Mouse (Mus musculus) erythroid progenitor cell, adult 5-6 weeks (primary cell): ENCODE data around the gene Lrp2bp. TPM values are rescaled to one million over a fixed set of nuclear protein-coding genes. Genes with fewer than 3 reads are reported as not detected.

Experiments used
- ATAC-seq: replicated peaks from 2 replicates; pipeline ENCODE4 v1.8.0; 2016; ENCODE audit warnings: moderate number of reproducible peaks, mild to moderate bottlenecking, moderate TSS enrichment, inconsistent platforms; ENCODE audit not compliant: poor library complexity, low FRiP score, severe bottlenecking
- total RNA-seq, 2 experiments: library from RNA; stranded (forward) in 1 of 2; stranded (reverse) in 1 of 2; fragments of 150-400 nt in 1 of 2; fragments of 186-747, 209-891 nt in 1 of 2; gene quantifications; 2 replicates each; pipeline versions ENCODE4 v1.2.3 to v1.2.4; 2015 to 2017; ENCODE audit warnings: low replicate concordance in 2 of 2

Gene Lrp2bp
- total RNA-seq, 2 experiments from 2014 or later, result not detected

GRCm38 (mm10) chr8:46022203-46022602 lies 23.1 kb downstream of the Lrp2bp start:
- ATAC-seq, result no peak

- no peak for ATAC-seq
Measured at GRCm38 (mm10) chr8:46022758-46023157, 23.7 kb downstream of the Lrp2bp start.

GRCm38 (mm10) chr8:46024392-46024791 lies 25.3 kb downstream of the Lrp2bp start:
- no peak for ATAC-seq

- no peak for ATAC-seq
Measured at GRCm38 (mm10) chr8:46036217-46036616, 37.1 kb downstream of the Lrp2bp start.

- ATAC-seq, result no peak
Measured at GRCm38 (mm10) chr8:46039666-46040065, 40.6 kb downstream of the Lrp2bp start.

GRCm38 (mm10) chr8:46040260-46040659 lies 41.2 kb downstream of the Lrp2bp start:
- no peak for ATAC-seq

- ATAC-seq, result no peak
Measured at GRCm38 (mm10) chr8:46072798-46073197, 73.7 kb downstream of the Lrp2bp start.

- ATAC-seq, result no peak
Measured at GRCm38 (mm10) chr8:46073540-46074140, 74.5 kb downstream of the Lrp2bp start.

- no peak for ATAC-seq
Measured at GRCm38 (mm10) chr8:46075223-46075622, 76.1 kb downstream of the Lrp2bp start.

GRCm38 (mm10) chr8:46078866-46079265 lies 79.8 kb downstream of the Lrp2bp start:
- ATAC-seq, result no peak

Other genes starting within 250 kb of the Lrp2bp start
- not detected in 2 replicates for gene Pdlim3, start 113.8 kb upstream of the Lrp2bp start, total RNA-seq (2015; ENCODE audit: low replicate concordance)
- gene Pdlim3, start 113.8 kb upstream of the Lrp2bp start, total RNA-seq (2017; ENCODE audit: low replicate concordance), result not detected in 2 replicates
- not detected in 2 replicates for gene Ccdc110, start 64.7 kb upstream of the Lrp2bp start, total RNA-seq (2015; ENCODE audit: low replicate concordance)
- gene Ccdc110, start 64.7 kb upstream of the Lrp2bp start, total RNA-seq (2017; ENCODE audit: low replicate concordance), result not detected in 2 replicates
- not detected in 2 replicates for gene 1700029J07Rik, start 24.1 kb upstream of the Lrp2bp start, total RNA-seq (2015; ENCODE audit: low replicate concordance)
- gene 1700029J07Rik, start 24.1 kb upstream of the Lrp2bp start, total RNA-seq (2017; ENCODE audit: low replicate concordance), result not detected in 2 replicates
- 22.7 and 27.2 TPM in 2 replicates for gene Ufsp2, start 23.8 kb upstream of the Lrp2bp start, total RNA-seq (2015; ENCODE audit: low replicate concordance)
- 27.5 and 32.0 TPM in 2 replicates for gene Ufsp2, start 23.8 kb upstream of the Lrp2bp start, total RNA-seq (2017; ENCODE audit: low replicate concordance)
- gene Ankrd37, start 6.4 kb downstream of the Lrp2bp start, total RNA-seq (2015; ENCODE audit: low replicate concordance), result 3.6 and 15.5 TPM in 2 replicates
- not detected in 2 replicates for gene Ankrd37, start 6.4 kb downstream of the Lrp2bp start, total RNA-seq (2017; ENCODE audit: low replicate concordance)
- 8.4 and 25.9 TPM in 2 replicates for gene Cfap97, start 152.5 kb downstream of the Lrp2bp start, total RNA-seq (2015; ENCODE audit: low replicate concordance)
- gene Cfap97, start 152.5 kb downstream of the Lrp2bp start, total RNA-seq (2017; ENCODE audit: low replicate concordance), result 11.1 and 13.6 TPM in 2 replicates
- gene Snx25, start 152.9 kb downstream of the Lrp2bp start, total RNA-seq (2015; ENCODE audit: low replicate concordance), result 9.7 and 17.6 TPM in 2 replicates
- 8.9 and 28.0 TPM in 2 replicates for gene Snx25, start 152.9 kb downstream of the Lrp2bp start, total RNA-seq (2017; ENCODE audit: low replicate concordance)
- 8.0 and 13.3 TPM in 2 replicates for gene Slc25a4, start 212.0 kb downstream of the Lrp2bp start, total RNA-seq (2015; ENCODE audit: low replicate concordance)
- gene Slc25a4, start 212.0 kb downstream of the Lrp2bp start, total RNA-seq (2017; ENCODE audit: low replicate concordance), result 8.7 and 15.9 TPM in 2 replicates